In the genomic region with DNA sequence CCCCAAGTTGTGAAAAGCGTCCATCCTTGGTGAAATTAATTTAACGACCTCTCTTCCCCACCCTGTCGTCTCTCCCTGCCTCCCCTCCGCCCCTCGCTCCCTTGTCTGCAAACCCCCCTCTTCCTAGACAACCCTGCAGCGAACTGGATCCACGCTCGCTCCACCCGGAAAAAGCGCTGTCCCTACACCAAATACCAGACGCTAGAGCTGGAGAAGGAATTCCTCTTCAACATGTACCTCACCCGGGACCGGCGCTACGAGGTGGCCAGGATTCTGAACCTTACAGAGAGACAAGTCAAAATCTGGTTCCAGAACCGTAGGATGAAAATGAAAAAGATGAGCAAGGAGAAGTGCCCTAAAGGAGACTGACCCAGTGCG, we compare ENCODE assay signal across 13 mouse cellular contexts. TPM values are rescaled to one million over a fixed set of nuclear protein-coding genes. Genes with fewer than 3 reads are reported as not detected.
A peak's percentile ranks its signal among the peaks of the same experiment; 100 is the strongest.
DNase-seq lines count a peak whose midpoint lies in the region; ATAC-seq and TF ChIP-seq lines count a peak whose summit lies in the region.
"Had no signal": no experiment of that assay in that cellular context is flagged by ENCODE, and none has a peak within 500 bp of the region (broad histone marks: within the 10 kb centered on the region; RNA-seq: fewer than 3 reads in every experiment).

No protein-coding gene starts in this region.

- H3K9me3 ChIP-seq in hindbrain, embryonic 10.5 days, result no peaks in the 10 kb centered on the region
- H3K9me3 ChIP-seq in hindbrain, embryonic 14.5 days (ENCODE audit: control insufficient read depth, low read length), result no peaks in the 10 kb centered on the region
- no peaks in the 10 kb centered on the region for H3K9me3 ChIP-seq in embryonic facial prominence, embryonic 14.5 days (ENCODE audit: control insufficient read depth, low read length)
- H3K9me3 ChIP-seq in intestine, postnatal 0 days (ENCODE audit: control insufficient read depth), result no peaks in the 10 kb centered on the region
- H3K9me3 ChIP-seq: forebrain, embryonic 15.5 days had no signal

- H3K4me1 ChIP-seq in hindbrain, embryonic 10.5 days (replicated peaks), result peaks cover 17% of the 10 kb centered on the region
- 0 out of 2 replicates have a peak, but pooled peaks cover 5% of the 10 kb centered on the region for H3K4me1 ChIP-seq in hindbrain, embryonic 14.5 days (replicated peaks; ENCODE audit: control insufficient read depth, insufficient read depth, low read length)
- peaks cover 6% of the 10 kb centered on the region for H3K4me1 ChIP-seq in embryonic facial prominence, embryonic 14.5 days (ENCODE audit: control insufficient read depth, insufficient read depth, low read length)
- 0 out of 2 replicates have a peak, but pooled peaks cover 2% of the 10 kb centered on the region for H3K4me1 ChIP-seq in intestine, postnatal 0 days (replicated peaks; ENCODE audit: control insufficient read depth, insufficient read depth, low read length)

- DNase-seq in hindbrain, embryonic 10.5 days (ENCODE audit: low spot score), result peak; percentile 48
- no peak for DNase-seq in hindbrain, embryonic 14.5 days (ENCODE audit: low spot score)
- DNase-seq in embryonic facial prominence, embryonic 14.5 days (ENCODE audit: low spot score), result no peak
- peak; percentile 70 for DNase-seq in neural tube, embryonic 10.5 days (ENCODE audit: extremely low spot score, low spot score)
- no peak for DNase-seq in layer of hippocampus, postnatal 25 days (ENCODE audit: extremely low spot score in 1 of 2, low spot score in 1 of 2)
- DNase-seq in lung, postnatal 4 days, result no peak
- DNase-seq: lung, adult 18-20 months; right cerebral cortex, postnatal 25 days had no signal

- H3K36me3 ChIP-seq in hindbrain, embryonic 10.5 days, result no peaks in the 10 kb centered on the region
- no peaks in the 10 kb centered on the region for H3K36me3 ChIP-seq in hindbrain, embryonic 14.5 days (replicated peaks; ENCODE audit: control insufficient read depth, insufficient read depth)
- H3K36me3 ChIP-seq in embryonic facial prominence, embryonic 14.5 days (ENCODE audit: control insufficient read depth, insufficient read depth, low read length), result no peaks in the 10 kb centered on the region
- H3K36me3 ChIP-seq in intestine, postnatal 0 days (ENCODE audit: control insufficient read depth, insufficient read depth), result no peaks in the 10 kb centered on the region
- H3K36me3 ChIP-seq: forebrain, embryonic 15.5 days had no signal

- TF ChIP-seq CTCF in intestine, postnatal 0 days (IDR thresholded peaks at IDR 0.05; ENCODE audit: low read depth), result no peak

- H3K4me3 ChIP-seq in hindbrain, embryonic 10.5 days, result no peak overlapping the region
- H3K4me3 ChIP-seq in hindbrain, embryonic 14.5 days (replicated peaks; ENCODE audit: low read length), result no peak overlapping the region
- H3K4me3 ChIP-seq in embryonic facial prominence, embryonic 14.5 days (ENCODE audit: low read depth, low read length), result peak overlapping the region; percentile 37
- H3K4me3 ChIP-seq in intestine, postnatal 0 days (ENCODE audit: low read depth, low read length), result peak overlapping the region; percentile 45

- ATAC-seq in hindbrain, embryonic 14.5 days (ENCODE audit: low FRiP score), result no peak
- ATAC-seq in embryonic facial prominence, embryonic 14.5 days (ENCODE audit: low read depth), result no peak
- ATAC-seq in intestine, postnatal 0 days, result no peak
- ATAC-seq: forebrain, embryonic 15.5 days had no signal

- no peak overlapping the region for H3K9ac ChIP-seq in hindbrain, embryonic 14.5 days
- H3K9ac ChIP-seq in embryonic facial prominence, embryonic 14.5 days (ENCODE audit: low read depth, low read length), result no peak overlapping the region
- H3K9ac ChIP-seq in intestine, postnatal 0 days (ENCODE audit: low read depth, low read length), result no peak overlapping the region; the same call in 1 of the 2 replicates
- H3K9ac ChIP-seq: forebrain, embryonic 15.5 days had no signal

- H3K27ac ChIP-seq in hindbrain, embryonic 10.5 days, result no peak overlapping the region
- no peak overlapping the region for H3K27ac ChIP-seq in hindbrain, embryonic 14.5 days
- no peak overlapping the region for H3K27ac ChIP-seq in embryonic facial prominence, embryonic 14.5 days (replicated peaks; ENCODE audit: low read depth, low read length)
- H3K27ac ChIP-seq in intestine, postnatal 0 days (ENCODE audit: low read depth, low read length), result no peak overlapping the region
- H3K27ac ChIP-seq: forebrain, embryonic 15.5 days had no signal

- H3K4me2 ChIP-seq in hindbrain, embryonic 14.5 days (replicated peaks), result no peak overlapping the region
- 0 out of 2 replicates have a peak overlapping the region, but pooled peaks have one; percentile 53 for H3K4me2 ChIP-seq in embryonic facial prominence, embryonic 14.5 days (ENCODE audit: low read depth, low read length)
- H3K4me2 ChIP-seq in intestine, postnatal 0 days (replicated peaks; ENCODE audit: low read depth), result peak overlapping the region; percentile 65

- WGBS in hindbrain, embryonic 10.5 days, result under 1% methylated on average over 17 of the region's 17 CpGs
- 2% methylated on average over 17 of the region's 17 CpGs for WGBS in hindbrain, embryonic 14.5 days
- 2% methylated on average over 17 of the region's 17 CpGs for WGBS in embryonic facial prominence, embryonic 14.5 days
- 4% methylated on average over 17 of the region's 17 CpGs for WGBS in intestine, postnatal 0 days

- peaks cover 100% of the 10 kb centered on the region for H3K27me3 ChIP-seq in hindbrain, embryonic 10.5 days (ENCODE audit: insufficient read depth, poor library complexity, severe bottlenecking)
- H3K27me3 ChIP-seq in hindbrain, embryonic 14.5 days (ENCODE audit: control insufficient read depth, insufficient read depth, low read length), result peaks cover 91% of the 10 kb centered on the region
- peaks cover 99% of the 10 kb centered on the region for H3K27me3 ChIP-seq in embryonic facial prominence, embryonic 14.5 days (replicated peaks; ENCODE audit: control insufficient read depth, insufficient read depth, low read length)
- peaks cover 98% of the 10 kb centered on the region for H3K27me3 ChIP-seq in intestine, postnatal 0 days (replicated peaks; ENCODE audit: control insufficient read depth, insufficient read depth, low read length)

RNA-seq across cellular contexts. Expression of a gene that starts 1.5 kb away (rescaled TPM):
- not detected in 2 replicates for polyA plus RNA-seq in hindbrain, embryonic 10.5 days (2016; fragmentation: Nextera tagmentation; extraction: Ambion mirVana)
- polyA plus RNA-seq in hindbrain, embryonic 14.5 days (2014; fragmentation: Nextera tagmentation; extraction: Ambion mirVana), result 0.09 TPM in 1 of 2 replicates, not detected in the other
- 2.0 and 2.3 TPM in 2 replicates for polyA plus RNA-seq in embryonic facial prominence, embryonic 14.5 days (2014; fragmentation: Nextera tagmentation; extraction: Ambion mirVana)
- 0.64 and 1.6 TPM in 2 replicates for polyA plus RNA-seq in intestine, postnatal 0 days (2015; fragmentation: Nextera tagmentation; extraction: Ambion mirVana)
- not detected for total RNA-seq in layer of hippocampus, postnatal 25 days (2021)
- total RNA-seq: common myeloid progenitor, adult 5-6 weeks; megakaryocyte-erythroid progenitor cell, adult 5-6 weeks had no signal
- polyA plus RNA-seq: forebrain, embryonic 15.5 days had no signal

RNA-seq across cellular contexts. Expression of a gene that starts 5.4 kb away (rescaled TPM):
- polyA plus RNA-seq in hindbrain, embryonic 10.5 days (2016; fragmentation: Nextera tagmentation; extraction: Ambion mirVana), result not detected in 2 replicates
- 2.1 and 3.3 TPM in 2 replicates for polyA plus RNA-seq in hindbrain, embryonic 14.5 days (2014; fragmentation: Nextera tagmentation; extraction: Ambion mirVana)
- polyA plus RNA-seq in embryonic facial prominence, embryonic 14.5 days (2014; fragmentation: Nextera tagmentation; extraction: Ambion mirVana), result 8.7 and 10.3 TPM in 2 replicates
- 2.2 and 2.7 TPM in 2 replicates for polyA plus RNA-seq in intestine, postnatal 0 days (2015; fragmentation: Nextera tagmentation; extraction: Ambion mirVana)
- not detected for total RNA-seq in layer of hippocampus, postnatal 25 days (2021)
- total RNA-seq: common myeloid progenitor, adult 5-6 weeks; megakaryocyte-erythroid progenitor cell, adult 5-6 weeks had no signal

RNA-seq across cellular contexts. Expression of a gene that starts 7.3 kb away (rescaled TPM):
- polyA plus RNA-seq in hindbrain, embryonic 10.5 days (2016; fragmentation: Nextera tagmentation; extraction: Ambion mirVana), result not detected in 2 replicates
- not detected in 2 replicates for polyA plus RNA-seq in hindbrain, embryonic 14.5 days (2014; fragmentation: Nextera tagmentation; extraction: Ambion mirVana)
- polyA plus RNA-seq in embryonic facial prominence, embryonic 14.5 days (2014; fragmentation: Nextera tagmentation; extraction: Ambion mirVana), result 0.37 and 0.45 TPM in 2 replicates
- polyA plus RNA-seq in intestine, postnatal 0 days (2015; fragmentation: Nextera tagmentation; extraction: Ambion mirVana), result 0.10 and 1.6 TPM in 2 replicates
- total RNA-seq in layer of hippocampus, postnatal 25 days (2021), result not detected
- total RNA-seq: common myeloid progenitor, adult 5-6 weeks; heart, adult 18-20 months; megakaryocyte-erythroid progenitor cell, adult 5-6 weeks had no signal
- polyA plus RNA-seq: forebrain, embryonic 15.5 days had no signal

RNA-seq across cellular contexts. Expression of a gene that starts 12.7 kb away (rescaled TPM):
- polyA plus RNA-seq in hindbrain, embryonic 10.5 days (2016; fragmentation: Nextera tagmentation; extraction: Ambion mirVana), result 15.5 and 55.9 TPM in 2 replicates
- 44.9 and 55.1 TPM in 2 replicates for polyA plus RNA-seq in hindbrain, embryonic 14.5 days (2014; fragmentation: Nextera tagmentation; extraction: Ambion mirVana)
- polyA plus RNA-seq in embryonic facial prominence, embryonic 14.5 days (2014; fragmentation: Nextera tagmentation; extraction: Ambion mirVana), result 3.8 and 4.7 TPM in 2 replicates
- polyA plus RNA-seq in intestine, postnatal 0 days (2015; fragmentation: Nextera tagmentation; extraction: Ambion mirVana), result 3.2 and 3.3 TPM in 2 replicates
- not detected for total RNA-seq in layer of hippocampus, postnatal 25 days (2021)
- total RNA-seq: common myeloid progenitor, adult 5-6 weeks; heart, adult 18-20 months; megakaryocyte-erythroid progenitor cell, adult 5-6 weeks had no signal
- polyA plus RNA-seq: forebrain, embryonic 15.5 days had no signal

RNA-seq across cellular contexts. Expression of a gene that starts 12.7 kb away (rescaled TPM):
- polyA plus RNA-seq in hindbrain, embryonic 10.5 days (2016; fragmentation: Nextera tagmentation; extraction: Ambion mirVana), result 0.14 and 2.6 TPM in 2 replicates
- polyA plus RNA-seq in hindbrain, embryonic 14.5 days (2014; fragmentation: Nextera tagmentation; extraction: Ambion mirVana), result 3.1 and 4.3 TPM in 2 replicates
- 0.63 and 0.82 TPM in 2 replicates for polyA plus RNA-seq in embryonic facial prominence, embryonic 14.5 days (2014; fragmentation: Nextera tagmentation; extraction: Ambion mirVana)
- polyA plus RNA-seq in intestine, postnatal 0 days (2015; fragmentation: Nextera tagmentation; extraction: Ambion mirVana), result 0.20 and 0.51 TPM in 2 replicates
- total RNA-seq in layer of hippocampus, postnatal 25 days (2021), result not detected
- total RNA-seq: common myeloid progenitor, adult 5-6 weeks; megakaryocyte-erythroid progenitor cell, adult 5-6 weeks had no signal
- polyA plus RNA-seq: forebrain, embryonic 15.5 days had no signal

Comparison
In these comparisons a context has a peak if more than half of its experiments do, and no peak if none do; other contexts are left out.
1. DNase-seq: peak in hindbrain, embryonic 10.5 days (single experiment) and neural tube, embryonic 10.5 days (single experiment); none in hindbrain, embryonic 14.5 days (single experiment), embryonic facial prominence, embryonic 14.5 days (single experiment), layer of hippocampus, postnatal 25 days (0 of 2) and lung, postnatal 4 days (0 of 2).
2. H3K4me3 ChIP-seq: peak in embryonic facial prominence, embryonic 14.5 days (single experiment) and intestine, postnatal 0 days (single experiment); none in hindbrain, embryonic 10.5 days (single experiment) and hindbrain, embryonic 14.5 days (single experiment).